Comparison of ENCODE assay signal across 13 mouse cellular contexts in genomic region chr7:111560097-111560496, GRCm38 (mm10).
DNase-seq lines count a peak whose midpoint lies in the region; ATAC-seq and TF ChIP-seq lines count a peak whose summit lies in the region.
"Had no signal": no experiment of that assay in that cellular context is flagged by ENCODE, and none has a peak within 500 bp of the region (broad histone marks: within the 10 kb centered on the region; RNA-seq: fewer than 3 reads in every experiment).

No protein-coding gene starts in this region.

- no peaks in the 10 kb centered on the region for H3K9me3 ChIP-seq in limb, embryonic 10.5 days (replicated peaks)
- H3K9me3 ChIP-seq: forebrain, embryonic 15.5 days; stomach, embryonic 15.5 days had no signal

- no peaks in the 10 kb centered on the region for H3K36me3 ChIP-seq in limb, embryonic 10.5 days
- H3K36me3 ChIP-seq: forebrain, embryonic 15.5 days; stomach, embryonic 15.5 days had no signal

- DNase-seq in CD4-positive, CD25-positive, alpha-beta regulatory T cell, adult 2 months (ENCODE audit: low read depth, low spot score) = peak; percentile 2
- no peak for DNase-seq in layer of hippocampus, adult 2 months (ENCODE audit: low spot score in 2 of 2)
- no peak for DNase-seq in layer of hippocampus, postnatal 25 days (ENCODE audit: extremely low spot score in 1 of 2, low spot score in 1 of 2)
- DNase-seq in thymus, postnatal 4 days = peak; percentile 38
- DNase-seq in thymus, postnatal 36 days = no peak
- peak; percentile 25 for DNase-seq in testis, postnatal 14 days (ENCODE audit: low spot score)
- no peak for DNase-seq in limb, embryonic 10.5 days (ENCODE audit: low spot score)
- DNase-seq: heart, postnatal 4 days; kidney, adult 8-10 months; right cerebral cortex, postnatal 4 days had no signal

- no peak overlapping the region for H3K27ac ChIP-seq in layer of hippocampus, adult 2 months
- no peak overlapping the region for H3K27ac ChIP-seq in limb, embryonic 10.5 days
- H3K27ac ChIP-seq: forebrain, embryonic 15.5 days; stomach, embryonic 15.5 days had no signal

- H3K4me1 ChIP-seq in limb, embryonic 10.5 days = peaks cover 6% of the 10 kb centered on the region
- H3K4me1 ChIP-seq: forebrain, embryonic 15.5 days; stomach, embryonic 15.5 days had no signal

- peak; percentile 65 for TF ChIP-seq CTCF in layer of hippocampus, adult 2 months (conservative IDR thresholded peaks at IDR 0.05)

- no peaks in the 10 kb centered on the region for H3K27me3 ChIP-seq in limb, embryonic 10.5 days (ENCODE audit: low read depth, poor library complexity, severe bottlenecking)
- H3K27me3 ChIP-seq: forebrain, embryonic 15.5 days; stomach, embryonic 15.5 days had no signal

- H3K4me3 ChIP-seq in layer of hippocampus, adult 2 months = no peak overlapping the region
- no peak overlapping the region for H3K4me3 ChIP-seq in limb, embryonic 10.5 days
- H3K4me3 ChIP-seq: forebrain, embryonic 15.5 days; stomach, embryonic 15.5 days had no signal

- WGBS in limb, embryonic 10.5 days = 74% methylated on average over 3 of the region's 3 CpGs

- no peak for ATAC-seq in CD4-positive, CD25-positive, alpha-beta regulatory T cell, adult 4 months
- ATAC-seq: forebrain, embryonic 15.5 days had no signal

Comparison
In these comparisons a context has a peak if more than half of its experiments do, and no peak if none do; other contexts are left out.
1. DNase-seq: peak in CD4-positive, CD25-positive, alpha-beta regulatory T cell, adult 2 months (single experiment), thymus, postnatal 4 days (single experiment) and testis, postnatal 14 days (single experiment); none in layer of hippocampus, adult 2 months (0 of 2), layer of hippocampus, postnatal 25 days (0 of 2), thymus, postnatal 36 days (0 of 2) and limb, embryonic 10.5 days (single experiment).